Mouse (Mus musculus) cerebellum, adult 2 months (tissue): ENCODE measurements at regions not wholly inside any gene's neighbourhood (a gene's known extent, or its start where the extent isn't known, plus 50 kb on each side); places are given as distances from the start of the nearest gene placed in this dataset.

Experiments used
- DNase-seq, 2 experiments: peaks; one replicate each; pipeline ENCODE4 v3.0.0; 2021
- H3K27ac ChIP-seq: fragments of 200-500 bp; 2 replicates; pipeline ENCODE4 v1.5.1; 2012; ENCODE audit warnings: low read length, control low read depth, inconsistent platforms; ENCODE audit not compliant: insufficient read depth
- H3K27me3 ChIP-seq: fragments of 200-500 bp; 2 replicates; pipeline ENCODE4 v1.6.1; 2012; ENCODE audit warnings: inconsistent platforms, mild to moderate bottlenecking, low read length, moderate library complexity; ENCODE audit not compliant: control insufficient read depth, insufficient read depth
- H3K4me1 ChIP-seq: fragments of 200-500 bp; 2 replicates; pipeline ENCODE4 v1.6.1; 2011; ENCODE audit warnings: low read length; ENCODE audit not compliant: control insufficient read depth, insufficient read depth
- H3K4me3 ChIP-seq: fragments of 200-500 bp; replicated peaks from 2 replicates; pipeline ENCODE3; 2011; ENCODE audit warnings: mild to moderate bottlenecking, low read depth, low read length, control low read depth; ENCODE audit not compliant: insufficient read depth
- CTCF ChIP-seq: fragments of 200-500 bp; IDR thresholded peaks from 2 replicates; pipeline ENCODE4 v1.5.1; 2011; ENCODE audit warnings: low read depth, mild to moderate bottlenecking, control low read depth, low read length, moderate library complexity, borderline replicate concordance; ENCODE audit not compliant: insufficient read depth
- POLR2A ChIP-seq: fragments of 200-500 bp; IDR thresholded peaks from 2 replicates; pipeline ENCODE4 v1.6.1; 2011; ENCODE audit warnings: low read length, control low read depth, borderline replicate concordance; ENCODE audit not compliant: insufficient read depth
- WGBS: fragments of 180-500 bp; shearing (Covaris S2); methylation state at CpG from one replicate; pipeline ENCODE4 v1.1.7; 2018; 5-methylcytosine and 5-hydroxymethylcytosine counted together

DNA sequence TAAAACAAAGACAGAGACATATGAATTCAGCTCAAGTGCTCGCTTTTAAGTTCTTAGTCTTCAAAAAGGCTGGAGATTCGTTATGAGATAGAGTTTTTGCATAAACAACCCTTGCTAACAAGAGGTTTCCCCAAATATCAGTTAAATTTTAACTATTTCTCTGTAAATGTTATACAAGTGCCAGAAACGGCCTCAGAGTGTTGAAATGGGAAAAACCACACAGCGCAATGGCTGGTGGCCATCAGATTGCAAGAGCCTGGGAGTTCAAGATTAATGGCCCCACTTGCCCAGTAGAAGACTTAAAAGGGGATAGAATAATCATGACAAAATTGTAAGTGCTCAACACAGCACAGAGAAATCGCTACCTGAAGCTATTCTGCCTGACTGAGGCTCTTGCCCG lies 130.1 kb downstream of the Rpl36a-ps1 start:
- H3K27ac ChIP-seq, result no peak overlapping the region
- DNase-seq, result no peak
- H3K4me3 ChIP-seq, result no peak overlapping the region
- 88% methylated on average over 6 of the region's 6 CpGs for WGBS
- H3K4me1 ChIP-seq, result no peaks in the 10 kb centered on the region
- no peaks in the 10 kb centered on the region for H3K27me3 ChIP-seq
- TF ChIP-seq CTCF, result no peak
- no peak for TF ChIP-seq POLR2A

DNA sequence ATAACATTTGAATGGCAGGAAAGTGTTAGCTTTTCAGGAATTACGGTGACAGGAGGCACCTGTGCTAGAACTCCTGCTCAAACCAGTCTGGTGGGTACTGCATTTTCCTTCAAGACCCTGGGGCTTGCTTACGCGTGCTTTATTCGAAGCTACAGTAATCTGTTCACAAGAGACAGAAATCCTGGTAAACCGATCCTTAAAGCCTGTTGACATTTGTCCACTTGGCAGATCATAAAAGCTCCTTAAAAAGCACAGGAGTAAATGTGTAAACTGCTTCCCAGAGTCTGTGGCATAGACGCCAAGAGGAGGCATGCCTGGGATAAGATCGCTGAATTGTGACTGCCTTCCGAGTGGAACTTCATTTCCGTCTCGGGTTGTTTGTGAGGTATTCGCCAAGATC lies 130.5 kb downstream of the Rpl36a-ps1 start:
- DNase-seq, result no peak
- Histone ChIP-seq H3K27me3 (no peaks in the 10 kb centered on the region), H3K4me1 (no peaks in the 10 kb centered on the region), H3K27ac (no peak overlapping the region), H3K4me3 (no peak overlapping the region)
- TF ChIP-seq POLR2A (no peak), CTCF (no peak)
- WGBS, result 68% methylated on average over 11 of the region's 11 CpGs

DNA sequence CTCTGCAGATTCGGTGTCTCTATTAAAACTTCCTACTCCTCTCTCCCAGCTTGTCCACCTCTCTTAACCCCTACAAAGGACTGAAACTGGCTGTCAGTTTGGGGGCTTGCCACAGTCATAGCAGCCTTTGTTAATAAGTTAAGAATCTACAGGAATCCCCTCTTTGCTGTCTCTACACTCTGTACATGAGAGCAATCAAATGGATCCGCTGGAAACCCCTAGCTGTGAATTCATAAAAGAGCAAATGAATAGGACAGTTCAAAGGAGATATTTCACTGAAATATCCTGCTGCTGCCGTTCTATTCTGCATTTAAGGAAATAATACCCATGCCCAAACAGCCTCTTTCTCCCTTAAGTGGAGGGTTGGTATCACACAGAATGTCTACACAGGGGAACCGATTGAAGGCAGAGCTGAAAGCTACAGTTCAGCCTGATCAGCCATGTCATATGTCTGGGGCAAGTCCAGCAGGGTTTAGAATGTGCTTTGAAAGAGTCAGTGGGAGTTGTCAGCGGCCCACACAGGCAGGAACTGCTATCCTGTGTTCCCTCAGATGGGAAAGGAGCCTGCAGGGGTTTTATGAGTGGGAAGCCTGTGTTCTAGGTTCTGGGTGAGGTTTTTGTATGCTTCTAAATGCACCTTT lies 131.9 kb downstream of the Rpl36a-ps1 start:
- Histone ChIP-seq H3K4me1 (no peaks in the 10 kb centered on the region), H3K27ac (no peak overlapping the region), H3K4me3 (no peak overlapping the region), H3K27me3 (no peaks in the 10 kb centered on the region)
- DNase-seq, result no peak
- 28% methylated on average over 5 of the region's 5 CpGs for WGBS
- no peak for TF ChIP-seq CTCF
- no peak for TF ChIP-seq POLR2A

DNA sequence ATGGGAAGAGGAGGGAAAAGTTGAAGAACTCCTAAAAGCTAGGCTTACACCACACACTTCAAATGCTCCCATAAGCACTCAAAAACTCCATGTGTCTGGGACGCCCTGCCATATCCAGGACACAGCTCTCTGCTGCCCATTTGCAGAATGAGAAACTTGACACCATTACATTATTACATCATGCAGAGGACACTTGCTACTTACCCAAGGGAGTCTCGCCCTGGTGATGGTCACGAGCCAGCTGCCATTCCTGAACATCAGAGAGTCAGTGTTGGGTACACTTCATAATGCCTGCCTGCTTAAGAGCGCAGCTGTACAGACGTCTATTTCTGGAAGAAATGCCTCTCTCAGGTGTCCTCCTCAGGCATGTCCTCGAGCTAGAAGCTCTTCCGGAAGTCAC lies 135.3 kb downstream of the Rpl36a-ps1 start:
- TF ChIP-seq POLR2A (no peak), CTCF (no peak)
- H3K27ac ChIP-seq, result no peak overlapping the region
- no peak overlapping the region for H3K4me3 ChIP-seq
- no peaks in the 10 kb centered on the region for H3K4me1 ChIP-seq
- 83% methylated on average over 7 of the region's 7 CpGs for WGBS
- no peak for DNase-seq
- no peaks in the 10 kb centered on the region for H3K27me3 ChIP-seq

DNA sequence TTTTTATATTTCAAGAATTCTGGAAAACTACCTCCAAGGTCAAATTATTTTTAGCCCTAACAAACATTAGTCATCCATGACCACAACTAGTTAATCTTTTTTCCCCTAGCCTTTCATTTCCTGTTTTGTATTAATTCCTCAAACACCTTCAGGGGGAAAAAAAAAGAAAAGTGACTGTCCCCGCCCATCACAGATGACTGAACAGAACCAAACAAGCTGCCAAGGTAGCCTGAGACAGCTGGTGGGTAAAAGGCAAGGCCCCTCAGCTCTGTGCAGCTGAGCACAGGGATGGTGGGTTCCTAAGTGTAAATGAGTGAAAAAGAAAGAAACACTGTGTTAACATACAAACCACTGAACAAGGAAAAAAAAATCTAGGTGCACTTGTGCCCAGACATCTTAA lies 145.6 kb downstream of the Rpl36a-ps1 start:
- 34% methylated on average over 1 of the region's 1 CpGs for WGBS

DNA sequence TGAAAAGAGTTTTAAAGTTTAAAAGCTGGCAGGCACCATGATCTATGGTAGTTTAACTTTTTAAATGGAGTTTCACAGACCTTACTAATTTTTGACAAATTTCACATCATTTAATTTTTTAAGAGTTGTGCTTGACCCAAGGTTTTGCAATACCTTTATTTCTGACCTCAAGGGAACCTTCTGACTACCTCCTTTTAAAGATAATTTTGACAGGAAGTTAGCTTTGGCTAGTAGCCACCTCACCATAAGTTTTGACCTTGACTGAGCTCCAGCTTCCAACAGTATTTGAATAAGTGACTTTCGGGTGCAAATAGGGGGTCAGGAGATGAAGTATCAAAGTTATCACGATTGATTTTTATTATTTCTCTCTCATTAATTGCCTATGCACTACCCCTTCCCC lies 149.9 kb downstream of the Rpl36a-ps1 start:
- no peaks in the 10 kb centered on the region for H3K27me3 ChIP-seq
- DNase-seq, result no peak
- whole genome bisulfite sequencing, result 78% methylated on average over 2 of the region's 2 CpGs
- H3K4me3 ChIP-seq, result no peak overlapping the region
- H3K4me1 ChIP-seq, result no peaks in the 10 kb centered on the region
- no peak overlapping the region for H3K27ac ChIP-seq
- TF ChIP-seq POLR2A (no peak), CTCF (no peak)

More for the DNA sequence above, 145.6 kb downstream of the Rpl36a-ps1 start:
- TF ChIP-seq CTCF (no peak), POLR2A (no peak)
- H3K4me3 ChIP-seq, result no peak overlapping the region
- H3K4me1 ChIP-seq, result no peaks in the 10 kb centered on the region
- H3K27ac ChIP-seq, result no peak overlapping the region
- H3K27me3 ChIP-seq, result no peaks in the 10 kb centered on the region
- DNase-seq, result no peak

DNA sequence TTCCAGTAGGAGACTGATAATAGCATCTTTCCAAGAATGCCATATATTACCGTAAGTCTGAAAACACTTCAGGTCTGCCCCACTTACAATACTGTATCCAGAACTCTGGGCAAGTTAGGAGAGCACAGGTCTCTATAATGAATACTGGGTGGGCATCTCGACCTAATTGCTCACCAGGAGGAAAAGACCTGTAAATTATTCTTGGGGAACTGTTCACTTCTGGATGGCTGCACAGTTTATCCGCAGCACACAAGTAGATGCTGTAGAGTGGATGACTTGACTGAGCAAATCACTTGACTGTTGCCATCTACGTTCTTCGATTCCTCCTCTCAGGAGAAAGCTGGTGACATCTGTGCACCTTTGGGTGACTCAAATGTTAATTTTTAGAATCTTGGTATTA lies 159.8 kb downstream of the Rpl36a-ps1 start:
- no peaks in the 10 kb centered on the region for H3K4me1 ChIP-seq
- H3K27ac ChIP-seq, result no peak overlapping the region
- H3K27me3 ChIP-seq, result no peaks in the 10 kb centered on the region
- no peak for DNase-seq
- 70% methylated on average over 5 of the region's 5 CpGs for WGBS
- TF ChIP-seq POLR2A (no peak), CTCF (no peak)
- no peak overlapping the region for H3K4me3 ChIP-seq

DNA sequence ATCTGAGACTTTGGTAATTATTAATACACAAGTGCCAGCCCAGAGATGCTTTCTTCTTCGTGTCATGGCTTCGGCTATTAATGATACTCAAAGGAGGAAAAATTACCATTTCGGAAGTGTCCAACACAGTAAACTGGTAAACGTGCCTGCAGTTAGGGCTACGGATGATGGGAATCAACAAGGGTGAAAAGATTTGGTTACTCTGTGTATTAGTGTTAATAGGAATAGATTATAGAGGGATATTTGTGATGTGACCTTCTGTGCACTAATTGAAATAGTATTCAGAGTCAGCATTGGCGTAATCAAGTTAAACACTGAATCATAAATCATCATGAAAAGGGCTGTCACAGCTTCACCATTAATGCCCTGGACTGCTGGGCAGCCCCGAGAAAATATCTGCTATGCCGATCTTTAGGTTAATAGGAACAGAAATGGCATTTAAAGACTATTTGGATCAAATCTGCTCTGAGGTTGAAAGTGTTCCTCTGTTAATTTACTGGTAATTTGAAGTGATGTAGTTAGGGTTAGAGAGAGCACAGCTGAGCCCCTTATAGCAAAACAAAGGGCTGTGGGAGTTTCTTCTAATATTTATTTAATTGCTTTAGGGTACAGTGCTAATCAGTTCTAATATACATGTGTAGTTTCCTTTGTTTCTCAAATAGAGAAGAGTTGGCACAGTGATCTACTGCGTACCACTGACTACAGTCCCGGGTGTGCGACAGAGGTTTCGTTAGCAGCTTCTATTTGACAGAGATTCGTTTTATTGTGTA lies 160.7 kb downstream of the Rpl36a-ps1 start:
- H3K4me1 ChIP-seq, result no peaks in the 10 kb centered on the region
- H3K4me3 ChIP-seq, result no peak overlapping the region
- DNase-seq, result no peak
- TF ChIP-seq CTCF (no peak), POLR2A (no peak)
- no peak overlapping the region for H3K27ac ChIP-seq
- 39% methylated on average over 13 of the region's 13 CpGs for WGBS
- no peaks in the 10 kb centered on the region; the same call in 1 of the 2 replicates for H3K27me3 ChIP-seq
